9 mouse cellular contexts compared by ENCODE assay signal in the genomic region with DNA sequence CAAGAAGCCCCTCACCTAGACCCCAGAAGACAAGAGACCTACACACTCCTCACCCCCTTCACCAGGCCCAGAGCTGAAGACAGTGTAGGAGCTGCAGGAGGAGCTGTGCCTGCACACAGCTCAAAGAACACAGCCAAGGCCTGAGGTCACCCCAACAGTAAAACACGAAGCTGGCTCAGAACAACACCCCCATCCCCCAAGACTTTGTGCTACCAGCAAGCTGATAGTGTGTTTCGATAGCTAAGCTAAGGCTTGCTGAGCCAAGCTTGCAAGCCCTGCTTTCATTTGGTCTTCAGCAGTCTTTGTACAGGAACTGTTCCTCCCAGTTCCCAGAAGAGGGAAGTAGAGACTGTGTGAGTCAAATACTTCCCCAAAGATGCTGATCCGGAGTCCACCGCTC. TPM values are rescaled to one million over a fixed set of nuclear protein-coding genes. Genes with fewer than 3 reads are reported as not detected.
DNase-seq lines count a peak whose midpoint lies in the region; ATAC-seq lines count a peak whose summit lies in the region.
"Had no signal": no experiment of that assay in that cellular context is flagged by ENCODE, and none has a peak within 500 bp of the region (broad histone marks: within the 10 kb centered on the region; RNA-seq: fewer than 3 reads in every experiment).

No protein-coding gene starts in this region.

- no peak overlapping the region for H3K4me2 ChIP-seq in liver, embryonic 15.5 days
- H3K4me2 ChIP-seq in liver, embryonic 12.5 days = no peak overlapping the region
- H3K4me2 ChIP-seq in midbrain, embryonic 16.5 days (ENCODE audit: low read length) = no peak overlapping the region

- H3K4me3 ChIP-seq in liver, embryonic 15.5 days (replicated peaks) = no peak overlapping the region
- H3K4me3 ChIP-seq in liver, embryonic 12.5 days = no peak overlapping the region
- H3K4me3 ChIP-seq in midbrain, embryonic 16.5 days (ENCODE audit: low read depth, low read length) = no peak overlapping the region

- WGBS in liver, embryonic 15.5 days (ENCODE audit: insufficient replicate concordance) = 31% methylated on average over 4 of the region's 4 CpGs
- WGBS in liver, embryonic 12.5 days (ENCODE audit: insufficient replicate concordance) = 33% methylated on average over 4 of the region's 4 CpGs
- 79% methylated on average over 4 of the region's 4 CpGs for WGBS in midbrain, embryonic 16.5 days

- no peaks in the 10 kb centered on the region for H3K9me3 ChIP-seq in liver, embryonic 15.5 days (replicated peaks)
- H3K9me3 ChIP-seq in liver, embryonic 12.5 days (replicated peaks) = no peaks in the 10 kb centered on the region
- no peaks in the 10 kb centered on the region for H3K9me3 ChIP-seq in midbrain, embryonic 16.5 days (replicated peaks; ENCODE audit: control insufficient read depth, low read length, poor library complexity, severe bottlenecking)

- no peak for DNase-seq in frontal cortex, postnatal 14 days (ENCODE audit: low spot score in 2 of 2)
- DNase-seq in thymus, postnatal 4 days = no peak
- DNase-seq: cerebellum, adult 9-10 months had no signal

- H3K27me3 ChIP-seq in liver, embryonic 15.5 days = no peaks in the 10 kb centered on the region
- no peaks in the 10 kb centered on the region for H3K27me3 ChIP-seq in liver, embryonic 12.5 days (replicated peaks)
- no peaks in the 10 kb centered on the region for H3K27me3 ChIP-seq in midbrain, embryonic 16.5 days (ENCODE audit: control insufficient read depth, insufficient read depth, low read depth, low read length)

- H3K27ac ChIP-seq in liver, embryonic 15.5 days (replicated peaks) = peak overlapping the region; percentile 33; the same call in 1 of the 2 replicates
- H3K27ac ChIP-seq in liver, embryonic 12.5 days = no peak overlapping the region
- H3K27ac ChIP-seq in midbrain, embryonic 16.5 days (ENCODE audit: low read length) = no peak overlapping the region

- ATAC-seq in frontal cortex, adult (ENCODE audit: low TSS enrichment) = peak; percentile 45; the same call in 1 of the 2 replicates
- no peak; the same call in 1 of the 2 replicates for ATAC-seq in liver, embryonic 15.5 days (ENCODE audit: insufficient read depth)
- ATAC-seq in liver, embryonic 12.5 days = no peak
- peak; percentile 71 to 87 for ATAC-seq in hematopoietic stem cell, adult 5-6 weeks (replicated peaks in 1 of 2; ENCODE audit: insufficient read depth in 1 of 2, low FRiP score in 2 of 2, low TSS enrichment in 1 of 2, low read depth in 1 of 2, poor library complexity in 2 of 2, severe bottlenecking in 2 of 2)
- peak; percentile 84 for ATAC-seq in monocyte, adult 5-6 weeks (replicated peaks; ENCODE audit: insufficient number of reproducible peaks, low FRiP score, low TSS enrichment, poor library complexity, severe bottlenecking)
- ATAC-seq in midbrain, embryonic 16.5 days = no peak

- peaks cover 16% of the 10 kb centered on the region for H3K4me1 ChIP-seq in liver, embryonic 15.5 days (replicated peaks)
- H3K4me1 ChIP-seq in liver, embryonic 12.5 days = peaks cover 19% of the 10 kb centered on the region
- H3K4me1 ChIP-seq in midbrain, embryonic 16.5 days (ENCODE audit: control insufficient read depth, insufficient read depth, low read length) = no peaks in the 10 kb centered on the region

- no peaks in the 10 kb centered on the region for H3K36me3 ChIP-seq in liver, embryonic 15.5 days (replicated peaks)
- 0 out of 2 replicates have a peak, but pooled peaks cover 3% of the 10 kb centered on the region for H3K36me3 ChIP-seq in liver, embryonic 12.5 days
- H3K36me3 ChIP-seq in midbrain, embryonic 16.5 days (ENCODE audit: control insufficient read depth, insufficient read depth, low read length) = no peaks in the 10 kb centered on the region

- H3K9ac ChIP-seq in liver, embryonic 15.5 days = peak overlapping the region; percentile 8; the same call in 1 of the 2 replicates
- no peak overlapping the region for H3K9ac ChIP-seq in liver, embryonic 12.5 days
- no peak overlapping the region for H3K9ac ChIP-seq in midbrain, embryonic 16.5 days (ENCODE audit: low read depth, low read length)

RNA-seq across cellular contexts. Expression of a gene that starts 7.7 kb away (rescaled TPM):
- polyA plus RNA-seq in liver, embryonic 15.5 days (2015; fragmentation: Nextera tagmentation; extraction: Ambion mirVana) = 1.4 and 2.0 TPM in 2 replicates
- 2.7 and 2.9 TPM in 2 replicates for polyA plus RNA-seq in liver, embryonic 12.5 days (2016; fragmentation: Nextera tagmentation; extraction: Ambion mirVana)
- 13.2 and 21.6 TPM in 2 replicates for total RNA-seq in hematopoietic stem cell, adult 5-6 weeks (2017)
- total RNA-seq in monocyte, adult 5-6 weeks (2017) = 27.2 to 38.3 TPM (median 34.8 TPM) in 3 replicates
- 25.8 and 26.9 TPM in 2 replicates for polyA plus RNA-seq in midbrain, embryonic 16.5 days (2015; fragmentation: Nextera tagmentation; extraction: Ambion mirVana)

RNA-seq across cellular contexts. Expression of a gene that starts 46.8 kb away (rescaled TPM):
- 6.4 and 7.2 TPM in 2 replicates for polyA plus RNA-seq in liver, embryonic 15.5 days (2015; fragmentation: Nextera tagmentation; extraction: Ambion mirVana)
- 12.2 and 12.5 TPM in 2 replicates for polyA plus RNA-seq in liver, embryonic 12.5 days (2016; fragmentation: Nextera tagmentation; extraction: Ambion mirVana)
- total RNA-seq in hematopoietic stem cell, adult 5-6 weeks (2017) = 37.1 and 42.8 TPM in 2 replicates
- total RNA-seq in monocyte, adult 5-6 weeks (2017) = 30.4 to 36.5 TPM (median 34.3 TPM) in 3 replicates
- 9.0 and 9.2 TPM in 2 replicates for polyA plus RNA-seq in midbrain, embryonic 16.5 days (2015; fragmentation: Nextera tagmentation; extraction: Ambion mirVana)

RNA-seq across cellular contexts. Expression of a gene that starts 57.5 kb away (rescaled TPM):
- polyA plus RNA-seq in liver, embryonic 15.5 days (2015; fragmentation: Nextera tagmentation; extraction: Ambion mirVana) = 2.6 TPM in 2 replicates
- 3.6 and 4.3 TPM in 2 replicates for polyA plus RNA-seq in liver, embryonic 12.5 days (2016; fragmentation: Nextera tagmentation; extraction: Ambion mirVana)
- total RNA-seq in hematopoietic stem cell, adult 5-6 weeks (2017) = 23.0 and 29.1 TPM in 2 replicates
- total RNA-seq in monocyte, adult 5-6 weeks (2017) = 20.5 to 26.9 TPM (median 23.2 TPM) in 3 replicates
- polyA plus RNA-seq in midbrain, embryonic 16.5 days (2015; fragmentation: Nextera tagmentation; extraction: Ambion mirVana) = 5.2 and 6.4 TPM in 2 replicates

RNA-seq across cellular contexts. Expression of a gene that starts 57.6 kb away (rescaled TPM):
- 17.1 TPM in 2 replicates for polyA plus RNA-seq in liver, embryonic 15.5 days (2015; fragmentation: Nextera tagmentation; extraction: Ambion mirVana)
- polyA plus RNA-seq in liver, embryonic 12.5 days (2016; fragmentation: Nextera tagmentation; extraction: Ambion mirVana) = 24.4 and 26.8 TPM in 2 replicates
- 7.3 and 7.8 TPM in 2 replicates for total RNA-seq in hematopoietic stem cell, adult 5-6 weeks (2017)
- total RNA-seq in monocyte, adult 5-6 weeks (2017) = 11.5 to 30.3 TPM (median 14.9 TPM) in 3 replicates
- 5.2 and 5.4 TPM in 2 replicates for polyA plus RNA-seq in midbrain, embryonic 16.5 days (2015; fragmentation: Nextera tagmentation; extraction: Ambion mirVana)

Comparison
In these comparisons a context has a peak if more than half of its experiments do, and no peak if none do; other contexts are left out.
1. ATAC-seq: peak in frontal cortex, adult (single experiment), hematopoietic stem cell, adult 5-6 weeks (2 of 2) and monocyte, adult 5-6 weeks (single experiment); none in liver, embryonic 15.5 days (single experiment), liver, embryonic 12.5 days (single experiment) and midbrain, embryonic 16.5 days (single experiment).